Mouse (Mus musculus) MEL (cell line): Measurements from ENCODE around the gene Rbks.

Source experiments
- CTCF ChIP-seq, 3 experiments: IDR thresholded peaks in 2 of 3; conservative IDR thresholded peaks in 1 of 3; 2 replicates each; pipeline ENCODE4 v1.5.1; 2011 to 2012; ENCODE audit warnings: low read length in 3 of 3, low read depth in 2 of 3, mild to moderate bottlenecking in 2 of 3, improper control_type of control experiment in 1 of 3, inconsistent platforms in 1 of 3, mixed read lengths in 1 of 3, moderate library complexity in 1 of 3; ENCODE audit not compliant: control insufficient read depth in 1 of 3, insufficient read depth in 1 of 3, poor library complexity in 1 of 3, severe bottlenecking in 1 of 3
- E2F4 ChIP-seq: IDR thresholded peaks from 2 replicates; pipeline ENCODE4 v1.6.1; 2011; ENCODE audit warnings: low read depth, low read length, improper control_type of control experiment, borderline replicate concordance
- EP300 ChIP-seq, 2 experiments: IDR thresholded peaks; 2 replicates each; pipeline ENCODE4 v1.6.1; 2011; ENCODE audit warnings: improper control_type of control experiment in 2 of 2, low read length in 2 of 2, low read depth in 1 of 2, mild to moderate bottlenecking in 1 of 2
- GATA1 ChIP-seq: IDR thresholded peaks from 2 replicates; pipeline ENCODE4 v1.6.1; 2011; ENCODE audit warnings: low read depth, low read length, improper control_type of control experiment
- HCFC1 ChIP-seq: IDR thresholded peaks from 2 replicates; pipeline ENCODE4 v1.6.1; 2012; ENCODE audit warnings: low read depth, mild to moderate bottlenecking, inconsistent platforms, low read length, improper control_type of control experiment, moderate library complexity
- MAX ChIP-seq: IDR thresholded peaks from 2 replicates; pipeline ENCODE4 v1.6.1; 2011; ENCODE audit warnings: low read length, improper control_type of control experiment
- MXI1 ChIP-seq: IDR thresholded peaks from 2 replicates; pipeline ENCODE4 v1.6.1; 2011; ENCODE audit warnings: mild to moderate bottlenecking, low read depth, low read length, improper control_type of control experiment
- NELFE ChIP-seq: IDR thresholded peaks from 2 replicates; pipeline ENCODE4 v1.6.1; 2011; ENCODE audit warnings: low read depth, low read length, improper control_type of control experiment
- POLR2A ChIP-seq, 2 experiments: IDR thresholded peaks; 2 replicates each; pipeline ENCODE4 v1.6.1; 2011 to 2012; ENCODE audit warnings: low read length in 2 of 2, mild to moderate bottlenecking in 2 of 2, control low read depth in 1 of 2, improper control_type of control experiment in 1 of 2, low read depth in 1 of 2, moderate library complexity in 1 of 2; ENCODE audit not compliant: control insufficient read depth in 1 of 2, insufficient read depth in 1 of 2, poor library complexity in 1 of 2
- POLR2AphosphoS2 ChIP-seq: IDR thresholded peaks from 2 replicates; pipeline ENCODE4 v1.6.1; 2011; ENCODE audit warnings: low read length, improper control_type of control experiment
- SMC3 ChIP-seq: IDR thresholded peaks from 2 replicates; pipeline ENCODE4 v1.6.1; 2011; ENCODE audit warnings: low read depth, low read length, improper control_type of control experiment
- TCF12 ChIP-seq: IDR thresholded peaks from 2 replicates; pipeline ENCODE4 v1.6.1; 2014; ENCODE audit warnings: low read depth, mild to moderate bottlenecking, inconsistent platforms, low read length, improper control_type of control experiment, moderate library complexity

GRCm38 (mm10) chr5:31644272-31644671 lies 53.2 kb downstream of the Rbks start:
- TF ChIP-seq CTCF (IDR thresholded peaks at IDR 0.05 in 2 of 3, conservative IDR thresholded peaks at IDR 0.05 in 1 of 3; ENCODE audit: control insufficient read depth in 1 of 3, insufficient read depth in 1 of 3, low read depth in 2 of 3, low read length in 3 of 3, poor library complexity in 1 of 3, severe bottlenecking in 1 of 3) (no peak), E2F4 (no peak), GATA1 (no peak), POLR2A (IDR thresholded peaks at IDR 0.05; ENCODE audit: control insufficient read depth in 1 of 2, insufficient read depth in 1 of 2, low read depth in 1 of 2, low read length in 2 of 2, poor library complexity in 1 of 2) (no peak), SMC3 (no peak), TCF12 (no peak), MXI1 (no peak), MAX (no peak), HCFC1 (no peak), EP300 (IDR thresholded peaks at IDR 0.05; ENCODE audit: low read depth in 1 of 2, low read length in 2 of 2) (no peak), POLR2AphosphoS2 (no peak), NELFE (no peak)
